Mouse (Mus musculus): ENCODE measurements at regions not wholly inside any gene's neighbourhood (a gene's known extent, or its start where the extent isn't known, plus 50 kb on each side); places are given as distances from the start of the nearest gene placed in this dataset.

GRCm38 (mm10) chr10:109431112-109431511 is 420.3 kb upstream of the Syt1 start:
- Histone ChIP-seq H3K4me1 (replicated peaks; ENCODE audit: control insufficient read depth, insufficient read depth, low read length) (no peaks in the 10 kb centered on the region), H3K4me2 (replicated peaks; ENCODE audit: low read depth) (no peak overlapping the region), H3K4me3 (ENCODE audit: low read depth, low read length) (no peak overlapping the region), H3K9me3 (ENCODE audit: control insufficient read depth) (no peaks in the 10 kb centered on the region), H3K36me3 (ENCODE audit: control insufficient read depth, insufficient read depth) (no peaks in the 10 kb centered on the region), H3K27me3 (replicated peaks; ENCODE audit: control insufficient read depth, insufficient read depth, low read length) (no peaks in the 10 kb centered on the region), H3K27ac (ENCODE audit: low read depth, low read length) (no peak overlapping the region), H3K9ac (ENCODE audit: low read depth, low read length) (no peak overlapping the region)
- TF ChIP-seq CTCF (IDR thresholded peaks at IDR 0.05; ENCODE audit: low read depth) = no peak
- ATAC-seq = no peak
- 81% methylated on average over 4 of the region's 4 CpGs for WGBS

DNA sequence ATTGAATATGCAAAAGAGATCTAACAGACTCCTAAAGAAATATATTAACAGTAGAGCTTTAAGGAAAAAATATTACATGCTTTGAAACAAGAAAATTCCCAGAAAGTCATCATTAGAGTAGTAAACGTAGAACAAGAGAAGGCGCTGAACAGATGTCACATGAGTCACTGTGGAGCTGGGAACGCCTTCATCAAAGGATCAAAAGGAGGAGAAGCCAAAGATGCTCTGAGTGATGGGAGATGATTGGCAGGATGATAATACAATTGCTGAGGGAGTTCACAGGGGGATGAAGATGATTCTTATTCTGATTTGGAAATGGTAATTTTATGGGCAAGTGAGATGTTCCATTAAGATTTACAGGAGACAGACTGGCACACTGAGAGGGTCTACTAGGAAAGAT is 417.1 kb upstream of the Syt1 start:
- 84% methylated on average over 3 of the region's 3 CpGs for WGBS
- no peak for TF ChIP-seq CTCF (IDR thresholded peaks at IDR 0.05; ENCODE audit: low read depth)
- no peak overlapping the region for H3K9ac ChIP-seq (ENCODE audit: low read depth, low read length)
- ATAC-seq = no peak
- no peaks in the 10 kb centered on the region for H3K36me3 ChIP-seq (ENCODE audit: control insufficient read depth, insufficient read depth)
- no peak overlapping the region for H3K4me3 ChIP-seq (ENCODE audit: low read depth, low read length)
- no peak overlapping the region for H3K27ac ChIP-seq (ENCODE audit: low read depth, low read length)
- H3K4me2 ChIP-seq (replicated peaks; ENCODE audit: low read depth) = no peak overlapping the region
- no peaks in the 10 kb centered on the region for H3K4me1 ChIP-seq (replicated peaks; ENCODE audit: control insufficient read depth, insufficient read depth, low read length)
- H3K9me3 ChIP-seq (ENCODE audit: control insufficient read depth) = no peaks in the 10 kb centered on the region
- no peaks in the 10 kb centered on the region for H3K27me3 ChIP-seq (replicated peaks; ENCODE audit: control insufficient read depth, insufficient read depth, low read length)

DNA sequence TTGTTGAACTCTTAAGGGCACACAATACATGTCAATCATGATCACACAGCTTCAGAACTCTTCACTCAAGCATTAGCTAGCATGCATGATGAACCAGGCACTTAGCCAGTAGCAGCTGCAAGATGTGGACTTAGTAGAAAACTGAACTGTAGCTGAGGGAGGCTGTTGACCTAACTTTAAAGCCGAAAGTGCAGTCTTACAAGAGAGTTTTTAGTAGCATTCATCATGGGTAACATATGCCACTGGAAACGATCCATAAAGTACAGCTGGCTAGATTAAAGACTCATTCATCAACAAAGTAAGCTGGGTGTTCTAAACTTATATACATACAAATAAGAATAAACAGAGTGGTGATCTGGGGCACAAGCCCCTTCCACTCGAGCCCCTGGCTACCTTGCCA is 396.2 kb upstream of the Syt1 start:
- 66% methylated on average over 3 of the region's 3 CpGs for WGBS
- H3K4me2 ChIP-seq (replicated peaks; ENCODE audit: low read depth) = no peak overlapping the region
- H3K27me3 ChIP-seq (replicated peaks; ENCODE audit: control insufficient read depth, insufficient read depth, low read length) = no peaks in the 10 kb centered on the region
- H3K27ac ChIP-seq (ENCODE audit: low read depth, low read length) = no peak overlapping the region
- no peaks in the 10 kb centered on the region for H3K4me1 ChIP-seq (replicated peaks; ENCODE audit: control insufficient read depth, insufficient read depth, low read length)
- no peak overlapping the region for H3K4me3 ChIP-seq (ENCODE audit: low read depth, low read length)
- H3K9me3 ChIP-seq (ENCODE audit: control insufficient read depth) = no peaks in the 10 kb centered on the region
- ATAC-seq = no peak
- no peaks in the 10 kb centered on the region for H3K36me3 ChIP-seq (ENCODE audit: control insufficient read depth, insufficient read depth)
- no peak for TF ChIP-seq CTCF (IDR thresholded peaks at IDR 0.05; ENCODE audit: low read depth)
- H3K9ac ChIP-seq (ENCODE audit: low read depth, low read length) = no peak overlapping the region

DNA sequence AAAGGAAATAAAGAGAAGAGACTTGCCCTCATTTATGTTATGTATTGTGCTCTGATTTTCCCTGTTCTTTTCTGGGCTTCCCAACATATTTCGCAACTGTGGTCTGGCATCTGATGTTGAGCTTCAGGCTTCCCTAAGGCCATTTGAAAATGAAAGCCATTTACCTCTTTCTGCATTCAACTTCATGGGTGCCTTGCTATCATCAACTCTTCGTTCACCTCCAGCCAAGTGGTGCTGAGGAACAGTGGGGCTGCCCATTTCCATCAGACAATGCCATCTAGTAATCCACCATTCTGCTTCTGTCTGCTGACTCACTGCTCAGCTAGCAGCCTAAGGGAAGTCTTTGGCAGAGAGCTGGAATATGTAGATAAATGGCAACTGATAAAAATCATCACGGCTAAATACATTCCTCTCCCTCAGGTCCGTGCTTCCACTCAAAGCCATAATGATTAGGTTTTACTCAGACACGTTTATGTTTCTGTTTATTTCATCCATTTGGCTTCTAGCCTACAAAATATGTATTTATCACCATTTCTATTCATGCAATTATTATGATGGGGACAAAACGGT is 394.4 kb upstream of the Syt1 start:
- no peaks in the 10 kb centered on the region for H3K27me3 ChIP-seq (replicated peaks; ENCODE audit: control insufficient read depth, insufficient read depth, low read length)
- no peak overlapping the region for H3K4me2 ChIP-seq (replicated peaks; ENCODE audit: low read depth)
- H3K4me1 ChIP-seq (replicated peaks; ENCODE audit: control insufficient read depth, insufficient read depth, low read length) = no peaks in the 10 kb centered on the region
- H3K4me3 ChIP-seq (ENCODE audit: low read depth, low read length) = no peak overlapping the region
- no peak for ATAC-seq
- no peak overlapping the region for H3K9ac ChIP-seq (ENCODE audit: low read depth, low read length)
- no peak for TF ChIP-seq CTCF (IDR thresholded peaks at IDR 0.05; ENCODE audit: low read depth)
- no peaks in the 10 kb centered on the region for H3K9me3 ChIP-seq (ENCODE audit: control insufficient read depth)
- WGBS = 86% methylated on average over 6 of the region's 6 CpGs
- H3K27ac ChIP-seq (ENCODE audit: low read depth, low read length) = no peak overlapping the region
- H3K36me3 ChIP-seq (ENCODE audit: control insufficient read depth, insufficient read depth) = no peaks in the 10 kb centered on the region

- TF ChIP-seq CTCF (IDR thresholded peaks at IDR 0.05; ENCODE audit: low read depth) = no peak
- Histone ChIP-seq H3K4me1 (replicated peaks; ENCODE audit: control insufficient read depth, insufficient read depth, low read length) (no peaks in the 10 kb centered on the region), H3K27ac (ENCODE audit: low read depth, low read length) (no peak overlapping the region), H3K9ac (ENCODE audit: low read depth, low read length) (no peak overlapping the region), H3K36me3 (ENCODE audit: control insufficient read depth, insufficient read depth) (no peaks in the 10 kb centered on the region), H3K27me3 (replicated peaks; ENCODE audit: control insufficient read depth, insufficient read depth, low read length) (no peaks in the 10 kb centered on the region), H3K4me2 (replicated peaks; ENCODE audit: low read depth) (no peak overlapping the region), H3K4me3 (ENCODE audit: low read depth, low read length) (no peak overlapping the region), H3K9me3 (ENCODE audit: control insufficient read depth) (no peaks in the 10 kb centered on the region)
- no peak for ATAC-seq
- 78% methylated on average over 4 of the region's 4 CpGs for WGBS
Measured at GRCm38 (mm10) chr10:109383758-109384157, 373.0 kb upstream of the Syt1 start.

GRCm38 (mm10) chr10:109378846-109379245 is 368.1 kb upstream of the Syt1 start:
- no peaks in the 10 kb centered on the region for H3K27me3 ChIP-seq (replicated peaks; ENCODE audit: control insufficient read depth, insufficient read depth, low read length)
- H3K9ac ChIP-seq (ENCODE audit: low read depth, low read length) = no peak overlapping the region
- H3K36me3 ChIP-seq (ENCODE audit: control insufficient read depth, insufficient read depth) = no peaks in the 10 kb centered on the region
- H3K4me2 ChIP-seq (replicated peaks; ENCODE audit: low read depth) = no peak overlapping the region
- H3K4me1 ChIP-seq (replicated peaks; ENCODE audit: control insufficient read depth, insufficient read depth, low read length) = no peaks in the 10 kb centered on the region
- WGBS = 81% methylated on average over 4 of the region's 4 CpGs
- no peak for TF ChIP-seq CTCF (IDR thresholded peaks at IDR 0.05; ENCODE audit: low read depth)
- no peak overlapping the region for H3K27ac ChIP-seq (ENCODE audit: low read depth, low read length)
- no peak for ATAC-seq
- H3K9me3 ChIP-seq (ENCODE audit: control insufficient read depth) = no peaks in the 10 kb centered on the region
- H3K4me3 ChIP-seq (ENCODE audit: low read depth, low read length) = no peak overlapping the region

DNA sequence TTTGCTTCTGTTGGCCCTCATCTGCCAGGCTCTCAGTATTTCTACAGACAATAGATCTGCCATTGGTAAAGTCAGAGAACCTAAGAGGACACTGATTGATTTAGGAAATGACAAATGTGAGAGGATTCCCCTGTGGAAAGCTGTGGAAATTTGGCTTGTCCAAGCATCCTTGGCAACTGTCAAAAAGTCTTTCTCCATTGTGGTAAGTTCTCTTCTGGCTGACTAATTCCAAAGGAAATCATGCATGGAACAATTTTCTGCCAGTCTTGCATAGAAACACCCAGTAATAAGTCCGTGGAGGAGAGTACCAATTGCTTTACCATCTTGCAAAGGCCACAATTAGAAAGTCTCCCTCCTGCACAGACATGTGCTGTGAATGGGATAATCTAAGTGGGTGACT is 349.4 kb upstream of the Syt1 start:
- Histone ChIP-seq H3K27me3 (replicated peaks; ENCODE audit: control insufficient read depth, insufficient read depth, low read length) (no peaks in the 10 kb centered on the region), H3K4me2 (replicated peaks; ENCODE audit: low read depth) (no peak overlapping the region), H3K4me1 (replicated peaks; ENCODE audit: control insufficient read depth, insufficient read depth, low read length) (no peaks in the 10 kb centered on the region), H3K9me3 (ENCODE audit: control insufficient read depth) (no peaks in the 10 kb centered on the region), H3K9ac (ENCODE audit: low read depth, low read length) (no peak overlapping the region), H3K36me3 (ENCODE audit: control insufficient read depth, insufficient read depth) (no peaks in the 10 kb centered on the region), H3K27ac (ENCODE audit: low read depth, low read length) (no peak overlapping the region), H3K4me3 (ENCODE audit: low read depth, low read length) (no peak overlapping the region)
- WGBS = 68% methylated on average over 1 of the region's 1 CpGs
- no peak for TF ChIP-seq CTCF (IDR thresholded peaks at IDR 0.05; ENCODE audit: low read depth)
- ATAC-seq = no peak
